Mouse (Mus musculus) kidney, adult 2 months (tissue): Measurements from ENCODE around the gene Mycbpap. TPM values are rescaled to one million over a fixed set of nuclear protein-coding genes. Genes with fewer than 3 reads are reported as not detected.

ENCODE experiments used
- DNase-seq: peaks from one replicate; pipeline ENCODE4 v3.0.0; 2021
- H3K27ac ChIP-seq: fragments of 200-500 bp; 2 replicates; pipeline ENCODE4 v1.5.1; 2012; ENCODE audit warnings: low read depth, low read length, control low read depth, inconsistent platforms; ENCODE audit not compliant: insufficient read depth
- H3K27me3 ChIP-seq: fragments of 200-500 bp; replicated peaks from 2 replicates; pipeline ENCODE4 v1.6.1; 2012; ENCODE audit warnings: mild to moderate bottlenecking, moderate library complexity, low read length, inconsistent platforms; ENCODE audit not compliant: control insufficient read depth, insufficient read depth
- H3K36me3 ChIP-seq: fragments of 200-500 bp; 2 replicates; pipeline ENCODE4 v1.6.1; 2012; ENCODE audit warnings: mild to moderate bottlenecking, moderate library complexity, low read length, inconsistent platforms; ENCODE audit not compliant: control insufficient read depth, insufficient read depth
- H3K4me1 ChIP-seq: fragments of 200-500 bp; 2 replicates; pipeline ENCODE4 v1.6.1; 2011; ENCODE audit warnings: low read length; ENCODE audit not compliant: control insufficient read depth, insufficient read depth
- H3K4me3 ChIP-seq: fragments of 200-500 bp; 2 replicates; pipeline ENCODE4 v1.5.1; 2011; ENCODE audit warnings: mild to moderate bottlenecking, low read depth, low read length, control low read depth; ENCODE audit not compliant: insufficient read depth
- CTCF ChIP-seq: fragments of 200-500 bp; conservative IDR thresholded peaks from 2 replicates; pipeline ENCODE4 v1.5.1; 2011; ENCODE audit warnings: low read depth, mild to moderate bottlenecking, control low read depth, low read length, moderate library complexity, mixed read lengths; ENCODE audit not compliant: insufficient read depth, insufficient read length
- POLR2A ChIP-seq: fragments of 200-500 bp; IDR thresholded peaks from one replicate; pipeline ENCODE4 v1.6.1; 2011; ENCODE audit warnings: low read depth, low read length, control low read depth
- WGBS: fragments of 180-500 bp; shearing (Covaris S2); methylation state at CpG from one replicate; pipeline ENCODE4 v1.1.7; 2018; 5-methylcytosine and 5-hydroxymethylcytosine counted together
- polyA plus RNA-seq: library from polyadenylated mRNA; depleted of rRNA; stranded (reverse); fragments of >200 nt; gene quantifications from 2 replicates; pipeline ENCODE4 v1.2.3, GENCODE M21; 2012; rRNA removed

Mycbpap gene
- polyA plus RNA-seq, result 5.0 TPM in 2 replicates

GRCm38 (mm10) chr11:94521219-94521843 lies at the start of gene Mycbpap:
TSS of gene Mycbpap (minus strand) at chr11:94521742.
- Histone ChIP-seq H3K4me1 (no peaks in the 10 kb centered on the region; the same call in 1 of the 2 replicates), H3K36me3 (no peaks in the 10 kb centered on the region), H3K4me3 (peak within 1 kb of the TSS; percentile 53), H3K27ac (peak within 1 kb of the TSS; percentile 69), H3K27me3 (no peaks in the 10 kb centered on the region)
- WGBS, result 2% methylated on average over 42 of the region's 42 CpGs
- DNase-seq, result peak; percentile 72
- no peak for TF ChIP-seq POLR2A

GRCm38 (mm10) chr11:94570612-94571011 lies 49.1 kb upstream of the Mycbpap start:
- no peak overlapping the region for H3K4me3 ChIP-seq

GRCm38 (mm10) chr11:94567326-94567725 lies 45.8 kb upstream of the Mycbpap start:
- H3K36me3 ChIP-seq, result no peaks in the 10 kb centered on the region
- no peaks in the 10 kb centered on the region for H3K4me1 ChIP-seq
- TF ChIP-seq POLR2A (no peak), CTCF (no peak)
- H3K4me3 ChIP-seq, result no peak overlapping the region
- 92% methylated on average over 7 of the region's 7 CpGs for WGBS
- H3K27me3 ChIP-seq, result no peaks in the 10 kb centered on the region
- H3K27ac ChIP-seq, result no peak overlapping the region
- no peak for DNase-seq

More at GRCm38 (mm10) chr11:94570612-94571011, 49.1 kb upstream of the Mycbpap start:
- no peaks in the 10 kb centered on the region for H3K27me3 ChIP-seq
- 63% methylated on average over 9 of the region's 9 CpGs for WGBS
- peak; percentile 85 for DNase-seq
- no peaks in the 10 kb centered on the region for H3K36me3 ChIP-seq
- H3K4me1 ChIP-seq, result no peaks in the 10 kb centered on the region
- peak overlapping the region; percentile 71 for H3K27ac ChIP-seq
- no peak for TF ChIP-seq CTCF
- TF ChIP-seq POLR2A, result no peak

DNA sequence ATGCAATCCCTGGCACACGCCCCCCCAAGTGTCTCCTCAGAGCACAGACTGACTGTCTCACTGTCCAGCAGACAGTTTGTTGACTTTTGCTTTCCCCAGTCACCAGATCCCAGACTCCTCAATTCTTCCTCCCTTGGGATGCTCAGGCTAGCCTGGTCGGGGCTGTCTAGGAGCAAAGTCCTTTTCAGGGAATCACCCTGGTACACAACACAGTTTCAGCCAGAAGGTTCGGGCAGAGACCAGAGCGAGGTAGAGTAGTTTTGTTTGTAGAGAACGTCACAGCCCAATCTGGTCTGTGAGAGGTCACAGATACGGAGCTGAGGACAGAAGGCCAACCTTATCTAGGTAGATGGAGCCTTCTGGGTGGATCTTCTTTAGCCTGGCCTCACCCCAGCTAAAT lies 45.0 kb upstream of the Mycbpap start:
- DNase-seq, result no peak
- WGBS, result 57% methylated on average over 6 of the region's 6 CpGs
- no peak overlapping the region for H3K27ac ChIP-seq
- no peaks in the 10 kb centered on the region for H3K4me1 ChIP-seq
- H3K36me3 ChIP-seq, result no peaks in the 10 kb centered on the region
- H3K27me3 ChIP-seq, result no peaks in the 10 kb centered on the region
- no peak overlapping the region for H3K4me3 ChIP-seq
- no peak for TF ChIP-seq POLR2A
- TF ChIP-seq CTCF, result no peak

DNA sequence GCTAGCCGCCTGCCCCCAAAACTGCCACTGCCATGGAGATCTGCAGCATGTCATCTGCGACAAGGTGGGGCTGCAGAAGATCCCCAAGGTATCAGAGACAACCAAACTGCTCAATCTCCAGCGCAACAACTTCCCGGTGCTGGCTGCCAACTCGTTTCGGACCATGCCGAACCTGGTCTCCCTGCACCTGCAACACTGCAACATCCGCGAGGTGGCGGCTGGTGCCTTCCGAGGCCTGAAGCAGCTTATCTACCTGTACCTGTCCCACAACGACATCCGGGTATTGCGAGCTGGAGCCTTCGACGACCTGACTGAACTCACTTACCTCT lies 43.6 kb upstream of the Mycbpap start:
- H3K36me3 ChIP-seq, result no peaks in the 10 kb centered on the region
- TF ChIP-seq POLR2A (no peak), CTCF (no peak; the same call in 1 of the 2 replicates)
- no peak overlapping the region for H3K4me3 ChIP-seq
- DNase-seq, result no peak
- H3K27me3 ChIP-seq, result no peaks in the 10 kb centered on the region
- H3K27ac ChIP-seq, result no peak overlapping the region
- no peaks in the 10 kb centered on the region for H3K4me1 ChIP-seq
- WGBS, result 65% methylated on average over 16 of the region's 16 CpGs

GRCm38 (mm10) chr11:94564437-94565150 lies 43.1 kb upstream of the Mycbpap start, which contains the start of gene Chad:
TSS of gene Chad (plus strand) at chr11:94565047.
- Histone ChIP-seq H3K4me3 (no peak within 1 kb of the TSS), H3K27me3 (no peaks in the 10 kb centered on the region), H3K27ac (no peak within 1 kb of the TSS), H3K4me1 (no peaks in the 10 kb centered on the region), H3K36me3 (no peaks in the 10 kb centered on the region)
- DNase-seq, result peak; percentile 59
- 33% methylated on average over 35 of the region's 35 CpGs for WGBS
- TF ChIP-seq POLR2A (no peak), CTCF (no peak)

GRCm38 (mm10) chr11:94563821-94564220 lies 42.3 kb upstream of the Mycbpap start:
- H3K4me3 ChIP-seq, result no peak overlapping the region
- 66% methylated on average over 5 of the region's 5 CpGs for WGBS
- H3K36me3 ChIP-seq, result no peaks in the 10 kb centered on the region
- no peaks in the 10 kb centered on the region for H3K4me1 ChIP-seq
- no peak for TF ChIP-seq POLR2A
- no peak for TF ChIP-seq CTCF
- H3K27ac ChIP-seq, result no peak overlapping the region
- DNase-seq, result no peak
- no peaks in the 10 kb centered on the region for H3K27me3 ChIP-seq
